Mouse (Mus musculus) thymus, adult 2 months (tissue): ENCODE measurements around the gene Dgkg. TPM values are rescaled to one million over a fixed set of nuclear protein-coding genes. Genes with fewer than 3 reads are reported as not detected.

Experiments used
- DNase-seq: peaks from one replicate; pipeline ENCODE4 v3.0.0; 2021
- H3K27ac ChIP-seq: fragments of 200-500 bp; 2 replicates; pipeline ENCODE4 v1.5.1; 2012; ENCODE audit warnings: low read length, control low read depth; ENCODE audit not compliant: control insufficient read depth, insufficient read depth
- H3K27me3 ChIP-seq: fragments of 200-500 bp; 2 replicates; pipeline ENCODE4 v1.6.1; 2012; ENCODE audit warnings: mild to moderate bottlenecking, low read length, moderate library complexity, mixed read lengths; ENCODE audit not compliant: control insufficient read depth, insufficient read depth
- H3K36me3 ChIP-seq: fragments of 200-500 bp; 2 replicates; pipeline ENCODE4 v1.6.1; 2012; ENCODE audit warnings: mild to moderate bottlenecking, low read length, moderate library complexity; ENCODE audit not compliant: control insufficient read depth, insufficient read depth
- H3K4me1 ChIP-seq: fragments of 200-500 bp; replicated peaks from 2 replicates; pipeline ENCODE4 v1.6.1; 2012; ENCODE audit warnings: low read length; ENCODE audit not compliant: control insufficient read depth, insufficient read depth
- H3K4me3 ChIP-seq: fragments of 200-500 bp; 2 replicates; pipeline ENCODE4 v1.5.1; 2012; ENCODE audit warnings: mild to moderate bottlenecking, low read length, control low read depth, moderate library complexity; ENCODE audit not compliant: control insufficient read depth, insufficient read depth
- CTCF ChIP-seq: fragments of 200-500 bp; IDR thresholded peaks from 2 replicates; pipeline ENCODE4 v1.5.1; 2012; ENCODE audit warnings: mild to moderate bottlenecking, control low read depth, low read length, moderate library complexity, borderline replicate concordance; ENCODE audit not compliant: control insufficient read depth, poor library complexity, insufficient read depth; ENCODE audit errors: extremely low read depth
- POLR2A ChIP-seq: fragments of 200-500 bp; IDR thresholded peaks from 2 replicates; pipeline ENCODE4 v1.6.1; 2012; ENCODE audit warnings: mild to moderate bottlenecking, low read length, control low read depth, moderate library complexity; ENCODE audit not compliant: control insufficient read depth, poor library complexity, insufficient read depth; ENCODE audit errors: extremely low read depth
- WGBS: fragments of 180-500 bp; shearing (Covaris S2); methylation state at CpG from one replicate; pipeline ENCODE4 v1.1.7; 2018; 5-methylcytosine and 5-hydroxymethylcytosine counted together
- polyA plus RNA-seq: library from polyadenylated mRNA; depleted of rRNA; stranded (reverse); fragments of >200 nt; gene quantifications from 2 replicates; pipeline ENCODE4 v1.2.3, GENCODE M21; 2012

The Dgkg gene
- polyA plus RNA-seq, 1 experiment, result 8.1 TPM

- WGBS, result 96% methylated on average over 5 of the region's 5 CpGs
- peaks cover 7% of the 10 kb centered on the region; the same call in 1 of the 2 replicates for H3K36me3 ChIP-seq
- DNase-seq, result no peak
Measured at GRCm38 (mm10) chr16:22500561-22500960, 156.5 kb downstream of the Dgkg start.

GRCm38 (mm10) chr16:22499951-22500350, 157.1 kb downstream of the Dgkg start:
- H3K4me3 ChIP-seq, result no peak overlapping the region
- TF ChIP-seq POLR2A (no peak), CTCF (no peak)
- no peak overlapping the region for H3K27ac ChIP-seq
- WGBS, result 98% methylated on average over 5 of the region's 5 CpGs
- no peak for DNase-seq
- H3K27me3 ChIP-seq, result no peaks in the 10 kb centered on the region
- peaks cover 7% of the 10 kb centered on the region; the same call in 1 of the 2 replicates for H3K36me3 ChIP-seq
- H3K4me1 ChIP-seq, result peaks cover 13% of the 10 kb centered on the region

More at GRCm38 (mm10) chr16:22500561-22500960, 156.5 kb downstream of the Dgkg start:
- no peaks in the 10 kb centered on the region for H3K27me3 ChIP-seq
- no peak overlapping the region for H3K4me3 ChIP-seq
- no peak overlapping the region for H3K27ac ChIP-seq
- H3K4me1 ChIP-seq, result peaks cover 13% of the 10 kb centered on the region
- TF ChIP-seq CTCF, result no peak
- no peak for TF ChIP-seq POLR2A

- Histone ChIP-seq H3K36me3 (peaks cover 7% of the 10 kb centered on the region; the same call in 1 of the 2 replicates), H3K4me1 (peaks cover 13% of the 10 kb centered on the region), H3K4me3 (no peak overlapping the region), H3K27me3 (no peaks in the 10 kb centered on the region), H3K27ac (no peak overlapping the region)
- 98% methylated on average over 3 of the region's 3 CpGs for WGBS
- no peak for TF ChIP-seq CTCF
- no peak for TF ChIP-seq POLR2A
- no peak for DNase-seq
Measured at GRCm38 (mm10) chr16:22499447-22499846, 157.6 kb downstream of the Dgkg start.

DNA sequence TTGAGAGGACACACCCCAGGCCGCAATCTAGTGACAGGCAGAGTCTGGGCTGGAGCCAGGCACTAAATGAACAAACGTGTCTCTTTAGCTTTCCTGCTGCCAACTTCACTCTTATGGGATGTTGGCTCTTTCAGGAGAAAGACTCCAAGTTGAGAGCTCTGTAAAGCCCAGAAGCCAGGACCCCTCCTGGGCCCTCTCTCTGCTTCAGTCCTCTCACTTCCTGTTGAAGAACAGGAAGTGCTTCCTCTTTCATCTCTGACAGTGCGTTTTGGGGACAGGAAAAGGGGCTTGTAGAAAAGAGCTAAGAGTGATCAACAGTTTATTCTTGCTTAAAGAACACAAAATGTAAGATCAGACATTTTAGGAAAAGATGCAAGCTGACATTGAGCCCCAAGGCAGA, 159.0 kb downstream of the Dgkg start:
- no peak overlapping the region for H3K4me3 ChIP-seq
- 62% methylated on average over 3 of the region's 3 CpGs for WGBS
- H3K27ac ChIP-seq, result peak overlapping the region; percentile 98
- TF ChIP-seq POLR2A (no peak), CTCF (no peak)
- H3K36me3 ChIP-seq, result peaks cover 7% of the 10 kb centered on the region; the same call in 1 of the 2 replicates
- H3K4me1 ChIP-seq, result peaks cover 16% of the 10 kb centered on the region
- DNase-seq, result peak; percentile 54
- H3K27me3 ChIP-seq, result no peaks in the 10 kb centered on the region

DNA sequence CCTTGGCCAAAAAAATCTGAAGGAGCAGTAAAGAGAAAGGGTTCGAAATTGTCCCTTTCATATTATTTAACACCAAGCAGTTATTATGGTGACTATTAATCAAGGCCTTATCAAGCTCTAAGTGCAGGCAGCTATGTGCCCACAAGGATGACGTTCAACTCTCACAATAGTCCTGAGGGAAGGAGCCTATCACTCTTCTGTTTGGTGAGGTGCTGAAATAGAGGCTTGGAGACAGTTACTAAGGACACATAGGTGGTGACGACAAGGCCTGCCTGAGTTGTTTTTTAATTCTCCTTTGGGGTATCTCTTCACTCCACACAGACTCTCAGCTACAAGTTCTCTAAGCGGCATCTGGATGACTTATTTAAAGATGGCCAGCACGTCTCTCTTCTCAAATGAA, 161.8 kb downstream of the Dgkg start:
- TF ChIP-seq CTCF, result no peak
- TF ChIP-seq POLR2A, result no peak
- DNase-seq, result no peak
- H3K27me3 ChIP-seq, result no peaks in the 10 kb centered on the region
- peaks cover 19% of the 10 kb centered on the region for H3K4me1 ChIP-seq
- no peak overlapping the region for H3K4me3 ChIP-seq
- WGBS, result 96% methylated on average over 5 of the region's 5 CpGs
- peaks cover 7% of the 10 kb centered on the region; the same call in 1 of the 2 replicates for H3K36me3 ChIP-seq
- no peak overlapping the region for H3K27ac ChIP-seq

GRCm38 (mm10) chr16:22494815-22495214, 162.2 kb downstream of the Dgkg start:
- Histone ChIP-seq H3K4me3 (no peak overlapping the region), H3K36me3 (peaks cover 6% of the 10 kb centered on the region; the same call in 1 of the 2 replicates), H3K4me1 (peaks cover 19% of the 10 kb centered on the region), H3K27ac (no peak overlapping the region), H3K27me3 (no peaks in the 10 kb centered on the region)
- DNase-seq, result no peak
- WGBS, result 93% methylated on average over 5 of the region's 5 CpGs
- TF ChIP-seq CTCF (no peak), POLR2A (no peak)

DNA sequence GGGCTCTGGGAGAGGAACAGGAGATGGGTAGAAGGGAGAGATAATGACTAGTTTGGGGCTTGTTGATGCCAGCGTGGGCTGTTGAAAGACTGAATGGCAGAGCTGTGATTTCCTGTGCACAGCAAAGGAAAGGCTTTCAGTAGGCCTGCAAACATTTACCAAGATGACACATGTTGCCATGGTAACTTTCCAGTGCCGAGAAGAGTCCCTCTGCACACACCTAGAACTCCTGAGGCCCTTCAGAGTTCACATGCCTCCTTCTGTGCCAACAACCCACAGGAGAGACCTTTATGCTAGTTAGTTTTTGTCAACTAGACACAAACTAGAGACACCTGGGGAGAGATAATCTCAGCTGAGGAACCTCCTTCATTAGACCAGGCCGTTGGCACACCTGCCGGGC, 163.6 kb downstream of the Dgkg start:
- no peak for DNase-seq
- peaks cover 16% of the 10 kb centered on the region for H3K4me1 ChIP-seq
- H3K27me3 ChIP-seq, result no peaks in the 10 kb centered on the region
- WGBS, result 89% methylated on average over 4 of the region's 4 CpGs
- TF ChIP-seq CTCF, result no peak
- TF ChIP-seq POLR2A, result no peak
- no peaks in the 10 kb centered on the region for H3K36me3 ChIP-seq
- H3K27ac ChIP-seq, result no peak overlapping the region
- no peak overlapping the region for H3K4me3 ChIP-seq
